Mouse (Mus musculus) ES-E14 (cell line): ENCODE measurements around the gene Krt82.

Source experiments
- CHD2 ChIP-seq: IDR thresholded peaks from 2 replicates; pipeline ENCODE4 v1.6.1; 2014; ENCODE audit warnings: mild to moderate bottlenecking, low read depth, low read length, inconsistent platforms
- HCFC1 ChIP-seq: IDR thresholded peaks from 2 replicates; pipeline ENCODE4 v1.6.1; 2012; ENCODE audit warnings: low read length, inconsistent platforms, borderline replicate concordance; ENCODE audit not compliant: insufficient read depth
- MAFK ChIP-seq: IDR thresholded peaks from 2 replicates; pipeline ENCODE4 v1.6.1; 2014; ENCODE audit warnings: mild to moderate bottlenecking, low read depth, low read length, inconsistent platforms; ENCODE audit not compliant: insufficient read depth

GRCm38 (mm10) chr15:101537864-101538579 is 12.4 kb downstream of the Krt82 start:
- TF ChIP-seq CHD2 (no peak), HCFC1 (no peak), MAFK (no peak)
